Mouse (Mus musculus): ENCODE results near the gene Shoc2. TPM values are rescaled to one million over a fixed set of nuclear protein-coding genes. Genes with fewer than 3 reads are reported as not detected.
A peak's percentile ranks its signal among the peaks of the same experiment; 100 is the strongest.
"Not testable (repeated sequence)": the region's sequence is repeated elsewhere in the genome, so short reads cannot be mapped to it uniquely, and the experiment has no call there.

Gene Shoc2
- total RNA-seq, 4 experiments from 2014 or later: 46.4 to 55.0 (median 50.5) TPM

GRCm38 (mm10) chr19:53929218-53929617 lies 14.9 kb upstream of the Shoc2 start:
- no peak for DNase-seq (ENCODE audit: low spot score in 2 of 2)

GRCm38 (mm10) chr19:53933050-53933449 lies 11.1 kb upstream of the Shoc2 start:
- DNase-seq (ENCODE audit: low spot score in 2 of 2): no peak

GRCm38 (mm10) chr19:53934046-53934445 lies 10.1 kb upstream of the Shoc2 start:
- DNase-seq (ENCODE audit: low spot score in 2 of 2): no peak

GRCm38 (mm10) chr19:53939467-53939866 lies 4.6 kb upstream of the Shoc2 start:
- no peak for DNase-seq (ENCODE audit: low spot score in 2 of 2)

DNA sequence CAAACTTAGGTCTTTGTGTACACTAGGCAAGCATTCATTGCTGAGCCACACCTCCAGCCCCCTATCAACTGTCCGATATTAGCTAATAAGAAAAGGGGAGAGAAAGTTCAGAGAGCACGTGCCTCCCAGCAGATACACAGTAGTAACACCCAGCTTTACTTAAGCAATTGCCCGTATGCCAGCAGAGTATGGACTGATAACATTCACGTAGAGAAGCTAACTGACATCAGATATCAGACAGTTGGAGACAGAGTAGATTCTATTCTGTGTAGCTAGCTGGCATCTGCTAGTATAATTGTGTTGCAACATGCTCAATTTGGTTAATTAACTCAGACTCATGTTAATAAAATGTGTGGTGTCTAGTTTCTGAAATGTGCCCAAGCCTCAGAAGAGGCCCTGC lies 3.0 kb upstream of the Shoc2 start:
- no peak for DNase-seq (ENCODE audit: low spot score in 2 of 2)

GRCm38 (mm10) chr19:53942342-53942741 lies 1.8 kb upstream of the Shoc2 start:
- no peak for DNase-seq (ENCODE audit: low spot score in 2 of 2)

DNA sequence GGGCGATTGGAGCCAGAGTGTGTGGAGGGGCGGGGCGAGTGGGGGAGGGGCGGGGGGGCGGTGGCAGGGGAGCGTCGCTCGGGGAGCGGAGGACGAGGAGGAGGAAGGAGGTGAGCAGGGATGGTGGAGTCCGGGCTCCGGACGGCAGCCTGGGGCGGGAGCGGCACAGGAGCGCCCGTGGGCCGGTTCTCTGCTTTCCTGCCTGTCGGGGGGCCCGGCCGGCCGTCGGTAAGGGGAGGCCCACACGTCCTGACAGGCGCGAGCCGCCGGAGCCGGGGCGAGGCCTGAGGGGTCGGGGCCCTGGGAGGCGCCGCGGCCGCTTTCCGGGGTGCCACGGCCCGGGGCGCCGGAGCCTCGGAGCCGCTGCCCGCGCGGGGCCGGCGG lies 672 bp downstream of the Shoc2 start:
- no peak for DNase-seq (ENCODE audit: low spot score in 2 of 2)

- peak in 1 of 2 experiments; percentile 40 for DNase-seq (ENCODE audit: low spot score in 2 of 2)
Measured at GRCm38 (mm10) chr19:53945171-53946042, 1.3 kb downstream of the Shoc2 start.

DNA sequence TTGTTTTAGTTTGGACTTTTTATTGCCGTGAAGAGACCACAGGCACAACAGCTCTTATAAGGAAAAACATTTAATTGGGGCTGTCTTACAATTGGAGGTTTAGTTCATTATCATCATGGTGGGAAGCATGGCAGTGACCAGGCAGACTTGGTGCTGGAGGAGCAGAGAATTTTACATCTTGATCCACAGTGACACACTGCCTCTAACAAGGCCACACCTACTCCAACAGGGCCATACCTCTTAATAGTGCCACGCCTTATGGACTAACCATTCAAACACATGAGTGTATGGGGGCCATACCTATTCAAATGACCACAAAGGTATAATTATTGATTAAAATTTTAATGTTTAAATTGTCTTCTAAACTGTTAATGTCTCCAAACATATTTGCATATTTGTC lies 13.4 kb downstream of the Shoc2 start:
- no peak for DNase-seq (ENCODE audit: low spot score in 2 of 2)

DNA sequence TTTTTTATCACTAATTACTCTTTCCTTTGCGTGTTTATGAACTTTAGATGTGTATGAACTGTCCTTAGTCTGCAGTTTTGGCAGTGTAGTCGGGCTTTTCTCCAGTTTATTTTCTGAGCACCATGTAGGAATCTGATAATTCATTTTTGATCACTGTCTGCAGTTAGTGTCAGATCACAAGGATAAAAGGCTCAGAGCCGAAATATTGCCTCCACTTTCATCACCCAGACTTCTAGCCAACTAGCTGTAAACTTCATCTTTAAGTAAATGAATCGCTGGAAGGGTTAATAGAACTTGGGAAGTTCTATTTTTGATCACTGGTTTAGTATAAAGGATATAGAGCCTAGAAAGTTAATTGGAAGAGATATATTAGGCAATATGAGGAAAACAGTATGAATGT lies 18.4 kb downstream of the Shoc2 start:
- DNase-seq (ENCODE audit: low spot score in 2 of 2): no peak

GRCm38 (mm10) chr19:53964347-53964746 lies 20.2 kb downstream of the Shoc2 start:
- DNase-seq (ENCODE audit: low spot score in 2 of 2): not testable (repeated sequence)

- no peak for DNase-seq (ENCODE audit: low spot score in 2 of 2)
Measured at GRCm38 (mm10) chr19:53964910-53965633, 21.0 kb downstream of the Shoc2 start.

GRCm38 (mm10) chr19:53969226-53969625 lies 25.1 kb downstream of the Shoc2 start:
- no peak for DNase-seq (ENCODE audit: low spot score in 2 of 2)

DNA sequence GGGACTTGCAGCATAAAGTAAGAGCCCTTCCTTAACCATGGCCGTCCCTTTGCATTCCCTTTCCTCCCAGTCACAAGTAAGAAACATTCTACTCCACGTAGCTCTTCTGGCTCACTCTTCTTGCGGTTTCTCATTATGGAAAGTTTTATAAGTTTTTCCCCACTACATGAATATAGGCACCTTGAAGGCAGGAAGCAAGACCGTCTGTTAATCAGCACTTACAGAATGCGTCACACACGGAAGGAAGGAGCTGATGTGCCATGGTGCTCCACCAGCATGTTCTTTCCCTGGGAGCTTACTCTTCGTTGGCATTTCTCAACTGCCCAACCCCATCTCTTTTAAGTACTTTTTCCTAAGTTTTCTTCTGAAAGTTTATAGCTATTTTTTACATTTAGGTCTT lies 27.8 kb downstream of the Shoc2 start:
- DNase-seq (ENCODE audit: low spot score in 2 of 2): no peak

DNA sequence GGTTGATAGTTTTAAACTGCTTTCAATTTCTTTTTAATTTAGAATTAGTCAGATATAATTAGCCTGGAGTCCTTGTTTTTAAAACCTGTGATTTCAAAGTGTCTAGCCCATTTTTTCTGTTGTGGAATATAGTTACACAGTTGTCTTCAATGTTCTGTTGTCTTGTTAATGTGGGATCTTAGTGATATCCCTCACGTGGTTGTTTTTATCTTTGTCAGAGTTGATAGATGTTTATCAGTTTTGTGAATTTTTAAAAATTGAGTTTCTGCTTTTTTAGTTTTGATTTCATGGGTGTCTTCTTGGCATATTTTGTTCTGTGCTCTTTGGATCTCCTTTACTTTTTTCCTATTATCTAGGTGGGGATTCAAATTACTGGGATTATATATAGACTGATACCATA lies 29.6 kb downstream of the Shoc2 start:
- no peak for DNase-seq (ENCODE audit: low spot score in 2 of 2)

GRCm38 (mm10) chr19:53982041-53982440 lies 37.9 kb downstream of the Shoc2 start:
- no peak for DNase-seq (ENCODE audit: low spot score in 2 of 2)

DNA sequence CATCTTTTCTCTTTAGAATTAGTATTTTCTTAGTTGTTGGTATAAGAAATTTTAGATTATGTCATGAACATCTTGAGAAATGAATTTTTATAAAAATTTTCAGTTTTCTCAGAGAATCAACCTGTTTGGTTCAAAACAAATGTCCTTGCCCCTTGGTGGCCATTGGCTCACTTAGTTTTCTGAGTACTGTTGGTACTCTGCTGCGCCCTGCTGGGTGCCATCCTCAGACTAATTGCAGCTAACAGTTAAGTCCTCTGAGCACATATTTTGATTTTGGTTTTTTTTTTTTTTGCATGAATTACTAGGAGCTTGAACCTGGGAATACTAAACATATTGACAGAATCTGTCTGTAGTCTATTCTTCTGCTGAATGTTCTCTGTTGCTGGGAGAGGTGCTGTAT lies 39.2 kb downstream of the Shoc2 start:
- no peak for DNase-seq (ENCODE audit: low spot score in 2 of 2)

DNA sequence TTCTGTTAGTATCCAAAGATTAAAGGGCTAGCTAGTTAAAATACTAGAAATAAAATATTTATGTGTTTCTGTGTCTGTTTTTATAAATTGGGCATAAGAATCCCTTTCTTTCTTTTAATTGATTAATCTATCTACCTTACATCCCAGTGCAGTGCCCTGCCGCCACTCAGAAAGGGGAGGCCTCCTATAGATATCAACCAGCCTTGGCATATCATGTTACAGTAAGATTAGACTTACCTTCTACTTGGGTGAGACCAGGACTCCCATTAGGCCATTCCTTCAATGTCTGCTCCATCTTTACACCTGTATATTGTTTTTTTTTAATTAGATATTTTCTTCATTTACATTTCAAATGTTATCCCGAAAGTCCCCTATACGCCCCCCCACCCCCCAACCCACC lies 40.5 kb downstream of the Shoc2 start:
- no peak for DNase-seq (ENCODE audit: low spot score in 2 of 2)

GRCm38 (mm10) chr19:53990538-53990937 lies 46.4 kb downstream of the Shoc2 start:
- no peak for DNase-seq (ENCODE audit: low spot score in 2 of 2)

DNA sequence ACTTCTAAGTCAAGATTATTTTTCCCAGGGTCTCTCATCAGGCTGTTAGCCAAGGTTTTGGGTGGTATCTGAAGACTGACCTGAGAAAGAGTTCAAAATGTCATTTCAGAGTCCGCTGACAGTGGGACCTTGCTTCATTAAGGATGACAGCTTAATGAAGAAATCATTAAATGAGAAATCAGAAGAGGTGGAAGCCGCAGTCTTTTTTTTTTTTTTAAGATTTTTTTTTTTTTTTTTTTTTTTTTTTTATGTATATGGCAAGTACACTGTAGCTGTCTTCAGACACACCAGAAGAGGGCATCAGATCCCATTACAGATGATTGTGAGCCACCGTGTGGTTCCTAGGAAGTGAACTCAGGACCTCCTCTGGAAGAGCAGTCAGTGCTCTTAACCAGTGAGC lies 49.8 kb downstream of the Shoc2 start:
- DNase-seq (ENCODE audit: low spot score in 2 of 2): no peak

DNA sequence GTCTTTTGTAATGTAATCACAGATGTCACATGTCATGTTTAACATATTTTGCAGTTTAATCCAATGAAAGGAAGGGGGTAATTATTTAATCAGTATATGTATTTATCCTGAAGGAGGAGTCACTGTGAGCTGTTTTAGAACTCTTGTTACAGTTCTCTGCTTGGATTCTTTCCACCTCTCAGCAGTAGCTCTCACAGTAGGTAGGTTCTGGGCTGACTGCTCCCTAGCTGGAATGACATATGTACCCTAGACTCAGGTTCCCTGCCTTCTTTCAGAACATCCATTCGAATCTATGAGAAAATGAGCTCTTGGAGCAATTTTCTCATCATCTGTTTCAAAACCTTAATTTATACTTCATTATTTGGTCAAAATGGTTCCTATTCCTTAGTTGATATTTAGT lies 50.2 kb downstream of the Shoc2 start:
- DNase-seq (ENCODE audit: low spot score in 2 of 2): no peak

DNA sequence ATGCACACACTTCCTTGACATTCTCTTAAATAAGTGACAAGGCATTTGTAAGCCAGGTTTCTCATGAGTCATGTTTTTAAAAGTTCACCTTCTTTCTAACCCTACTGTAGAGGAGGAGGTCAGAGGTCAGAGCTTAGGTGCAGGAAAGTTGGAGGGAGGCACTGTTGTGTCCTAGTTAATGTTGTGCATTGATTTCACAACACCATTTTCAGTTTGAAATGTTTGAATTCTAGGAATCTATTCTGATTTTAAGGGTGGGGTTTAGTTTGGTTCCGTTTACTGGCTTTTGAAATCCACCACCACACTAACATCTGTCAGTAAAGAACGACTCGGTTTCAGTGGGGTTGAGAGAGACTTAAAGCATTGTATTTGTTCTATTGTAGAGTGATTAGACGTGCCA lies 66.9 kb downstream of the Shoc2 start:
- DNase-seq (ENCODE audit: low spot score in 2 of 2): no peak

DNA sequence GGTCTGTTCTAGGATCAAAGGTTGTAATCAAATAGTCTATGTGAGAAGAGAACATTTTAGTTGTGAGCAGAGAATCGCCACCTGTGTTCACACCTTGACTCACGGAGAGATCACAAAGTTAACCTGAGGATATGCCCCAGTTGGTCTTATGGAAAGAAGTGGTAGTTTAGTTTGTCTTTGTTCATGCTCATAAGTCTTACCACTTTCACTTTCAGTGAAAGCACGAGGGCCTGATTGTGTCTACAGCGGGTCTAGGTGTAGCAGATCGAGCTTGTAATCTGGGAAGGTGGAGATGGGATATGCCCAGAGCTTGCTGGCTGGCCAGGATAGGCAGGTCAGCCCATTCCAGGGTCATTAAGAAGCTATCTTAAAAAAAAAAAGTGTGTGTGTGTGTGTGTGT lies 70.9 kb downstream of the Shoc2 start:
- no peak for DNase-seq (ENCODE audit: low spot score in 2 of 2)
